Mouse (Mus musculus) erythroblast, embryonic 14.5 days (primary cell): ENCODE measurements around the gene Dgkg.

Experiments
- GATA1 ChIP-seq: IDR thresholded peaks from 2 replicates; pipeline ENCODE4 v1.6.1; 2012; ENCODE audit warnings: low read length, inconsistent platforms, mixed read lengths
- TAL1 ChIP-seq: IDR thresholded peaks from 3 replicates; pipeline ENCODE4 v1.6.1; 2012; ENCODE audit warnings: low read length, inconsistent platforms, mixed read lengths

DNA sequence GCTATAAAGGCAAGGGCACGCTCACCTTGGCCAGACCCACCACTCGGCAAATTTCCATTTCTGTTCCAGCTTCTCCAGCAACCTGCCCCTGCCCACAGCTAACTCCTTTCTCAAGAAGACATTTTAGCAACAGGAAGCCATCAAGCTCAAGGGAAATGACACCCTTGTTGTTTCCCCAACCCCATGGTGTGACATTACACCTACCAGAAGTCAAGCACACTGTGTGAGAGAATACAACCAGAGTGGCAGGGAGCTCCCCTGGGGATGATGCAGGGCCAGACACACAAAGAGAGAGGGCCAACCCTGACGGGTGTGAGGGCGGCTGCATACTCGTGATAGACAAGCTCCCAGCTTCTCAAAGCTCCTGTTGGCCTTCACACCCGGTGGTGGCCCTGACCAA, 49.0 kb downstream of the Dgkg start:
- TF ChIP-seq GATA1 (no peak), TAL1 (no peak)
